Mouse (Mus musculus): ENCODE results near the gene Pla2g2f. TPM values are rescaled to one million over a fixed set of nuclear protein-coding genes. Genes with fewer than 3 reads are reported as not detected.

Gene Pla2g2f
- polyA plus RNA-seq, 1 experiment from 2014 or later = not detected

DNA sequence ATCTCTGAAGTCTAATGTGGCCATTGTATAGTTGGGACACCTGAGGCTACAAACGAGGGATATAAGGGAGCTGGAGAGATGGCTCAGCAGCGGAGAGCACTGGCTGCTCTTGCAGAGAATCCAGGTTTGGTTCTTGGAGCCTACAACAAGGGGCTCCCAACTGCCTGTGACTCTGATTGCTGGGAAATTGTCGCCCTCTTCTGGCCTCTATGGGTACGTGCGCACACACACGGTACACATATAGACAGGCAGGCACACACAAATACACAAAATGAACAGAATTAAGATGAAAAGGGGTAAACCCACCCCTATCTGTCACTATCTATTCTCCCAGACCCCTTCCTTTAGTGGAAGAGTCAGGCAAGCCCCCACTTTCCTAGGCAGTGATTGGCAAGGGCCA is 4.8 kb downstream of the Pla2g2f start:
- WGBS = 93% methylated on average over 6 of the region's 6 CpGs
- no peaks in the 10 kb centered on the region for H3K36me3 ChIP-seq (ENCODE audit: control insufficient read depth, insufficient read depth, low read length)

DNA sequence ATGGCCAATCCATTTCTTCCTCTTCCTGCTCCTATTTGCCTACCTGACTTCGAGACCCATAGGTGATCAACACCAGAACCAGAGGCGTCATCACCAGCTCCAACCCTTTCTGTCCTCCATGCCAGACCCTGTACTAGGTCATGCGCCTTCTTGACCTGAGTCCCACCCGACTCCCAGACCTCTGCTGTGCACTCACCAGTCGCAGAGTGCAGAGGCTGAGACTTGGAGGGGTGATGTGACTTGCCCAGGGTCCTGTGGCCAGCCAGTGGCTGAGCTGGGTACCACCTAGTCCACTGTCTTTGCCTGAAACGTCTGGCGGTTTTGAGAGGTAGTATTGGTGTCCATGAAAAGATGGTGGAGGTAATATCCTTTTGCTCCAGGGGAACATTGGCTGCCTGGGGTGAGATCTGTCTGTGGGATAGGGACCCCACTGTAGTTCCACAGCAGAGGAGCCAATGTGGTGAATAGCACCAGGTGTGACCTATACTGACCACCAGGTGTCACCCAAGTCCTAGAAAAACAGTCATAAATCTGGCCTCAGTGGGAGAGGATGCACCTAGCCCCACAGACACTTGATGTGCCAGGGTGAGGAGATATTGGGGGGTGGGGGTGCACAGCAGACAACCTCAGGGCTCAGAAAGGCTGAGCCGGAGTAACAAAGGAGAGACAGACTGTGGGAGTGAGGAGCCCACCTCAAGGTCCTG is 8.9 kb downstream of the Pla2g2f start:
- 55% methylated on average over 8 of the region's 8 CpGs for WGBS
- no peaks in the 10 kb centered on the region for H3K27me3 ChIP-seq (ENCODE audit: control insufficient read depth, insufficient read depth, low read depth, low read length)
- no peak overlapping the region for H3K27ac ChIP-seq (ENCODE audit: low read length)
- H3K4me3 ChIP-seq (ENCODE audit: low read depth, low read length) = no peak overlapping the region
- no peak overlapping the region for H3K4me2 ChIP-seq (ENCODE audit: low read length)
- H3K9me3 ChIP-seq (replicated peaks; ENCODE audit: control insufficient read depth, low read length, poor library complexity, severe bottlenecking) = no peaks in the 10 kb centered on the region
- 0 out of 2 replicates have a peak, but pooled peaks cover 7% of the 10 kb centered on the region for H3K4me1 ChIP-seq (ENCODE audit: control insufficient read depth, insufficient read depth, low read length)
- no peaks in the 10 kb centered on the region for H3K36me3 ChIP-seq (ENCODE audit: control insufficient read depth, insufficient read depth, low read length)
- peak; percentile 57 for ATAC-seq
- H3K9ac ChIP-seq (ENCODE audit: low read depth, low read length) = no peak overlapping the region

More for the DNA sequence above, 4.8 kb downstream of the Pla2g2f start:
- no peak overlapping the region for H3K9ac ChIP-seq (ENCODE audit: low read depth, low read length)
- H3K27me3 ChIP-seq (ENCODE audit: control insufficient read depth, insufficient read depth, low read depth, low read length) = no peaks in the 10 kb centered on the region
- ATAC-seq = no peak
- H3K9me3 ChIP-seq (replicated peaks; ENCODE audit: control insufficient read depth, low read length, poor library complexity, severe bottlenecking) = no peaks in the 10 kb centered on the region
- H3K4me1 ChIP-seq (ENCODE audit: control insufficient read depth, insufficient read depth, low read length) = peaks cover 11% of the 10 kb centered on the region
- H3K27ac ChIP-seq (ENCODE audit: low read length) = no peak overlapping the region
- H3K4me2 ChIP-seq (ENCODE audit: low read length) = no peak overlapping the region
- H3K4me3 ChIP-seq (ENCODE audit: low read depth, low read length) = no peak overlapping the region

DNA sequence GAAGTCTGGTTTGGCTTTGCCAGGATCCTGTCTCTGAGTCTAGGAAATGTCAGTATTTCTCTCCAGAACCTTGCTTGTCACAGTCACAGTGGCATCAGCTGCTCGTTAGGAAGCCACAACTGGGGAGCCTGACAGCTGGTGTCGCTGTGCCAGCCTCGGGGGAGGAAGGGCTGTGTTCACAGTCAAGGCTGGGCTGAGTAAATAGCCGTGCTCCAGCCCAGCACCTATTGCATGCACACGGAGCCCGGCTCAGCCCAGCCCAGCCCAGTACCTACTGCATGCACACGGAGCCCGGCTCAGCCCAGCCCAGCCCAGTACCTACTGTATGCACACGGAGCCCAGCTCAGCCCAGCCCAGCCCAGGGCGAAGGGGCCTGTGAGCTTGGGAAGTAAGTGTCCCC is 9.6 kb downstream of the Pla2g2f start:
- WGBS = 55% methylated on average over 10 of the region's 10 CpGs

DNA sequence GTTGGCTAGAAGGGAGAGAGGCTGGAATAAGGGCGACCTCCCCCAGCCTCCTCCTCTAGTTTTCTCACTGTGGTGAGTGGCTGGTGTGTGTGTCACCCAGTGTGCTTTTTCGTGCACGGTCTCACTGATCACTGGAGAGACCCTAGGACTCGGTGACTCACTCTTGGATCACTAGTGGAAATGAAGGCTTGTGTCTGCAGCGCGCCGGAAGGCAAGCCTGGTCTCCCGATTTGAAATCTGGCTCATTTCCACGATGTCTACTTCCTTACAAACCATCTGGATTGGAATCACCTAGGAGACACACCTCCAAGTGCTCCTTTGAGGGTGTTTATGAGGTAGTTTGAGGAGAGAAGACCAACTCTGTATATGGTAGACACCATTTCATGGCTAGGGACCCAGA is 10.6 kb downstream of the Pla2g2f start:
- 91% methylated on average over 9 of the region's 9 CpGs for WGBS
- Histone ChIP-seq H3K36me3 (ENCODE audit: control insufficient read depth, insufficient read depth, low read length) (no peaks in the 10 kb centered on the region), H3K4me2 (ENCODE audit: low read length) (no peak overlapping the region), H3K9ac (ENCODE audit: low read depth, low read length) (no peak overlapping the region), H3K27ac (ENCODE audit: low read length) (no peak overlapping the region), H3K9me3 (replicated peaks; ENCODE audit: control insufficient read depth, low read length, poor library complexity, severe bottlenecking) (no peaks in the 10 kb centered on the region), H3K4me1 (ENCODE audit: control insufficient read depth, insufficient read depth, low read length) (0 out of 2 replicates have a peak, but pooled peaks cover 7% of the 10 kb centered on the region), H3K4me3 (ENCODE audit: low read depth, low read length) (no peak overlapping the region), H3K27me3 (ENCODE audit: control insufficient read depth, insufficient read depth, low read depth, low read length) (no peaks in the 10 kb centered on the region)
- ATAC-seq = no peak

More for the DNA sequence above, 9.6 kb downstream of the Pla2g2f start:
- Histone ChIP-seq H3K9me3 (replicated peaks; ENCODE audit: control insufficient read depth, low read length, poor library complexity, severe bottlenecking) (no peaks in the 10 kb centered on the region), H3K27ac (ENCODE audit: low read length) (0 out of 2 replicates have a peak overlapping the region, but pooled peaks have one; percentile 17), H3K4me3 (ENCODE audit: low read depth, low read length) (no peak overlapping the region), H3K4me1 (ENCODE audit: control insufficient read depth, insufficient read depth, low read length) (0 out of 2 replicates have a peak, but pooled peaks cover 7% of the 10 kb centered on the region), H3K4me2 (ENCODE audit: low read length) (no peak overlapping the region), H3K9ac (ENCODE audit: low read depth, low read length) (0 out of 2 replicates have a peak overlapping the region, but pooled peaks have one; percentile 25), H3K36me3 (ENCODE audit: control insufficient read depth, insufficient read depth, low read length) (no peaks in the 10 kb centered on the region), H3K27me3 (ENCODE audit: control insufficient read depth, insufficient read depth, low read depth, low read length) (no peaks in the 10 kb centered on the region)
- peak; percentile 63; the same call in 1 of the 2 replicates for ATAC-seq

DNA sequence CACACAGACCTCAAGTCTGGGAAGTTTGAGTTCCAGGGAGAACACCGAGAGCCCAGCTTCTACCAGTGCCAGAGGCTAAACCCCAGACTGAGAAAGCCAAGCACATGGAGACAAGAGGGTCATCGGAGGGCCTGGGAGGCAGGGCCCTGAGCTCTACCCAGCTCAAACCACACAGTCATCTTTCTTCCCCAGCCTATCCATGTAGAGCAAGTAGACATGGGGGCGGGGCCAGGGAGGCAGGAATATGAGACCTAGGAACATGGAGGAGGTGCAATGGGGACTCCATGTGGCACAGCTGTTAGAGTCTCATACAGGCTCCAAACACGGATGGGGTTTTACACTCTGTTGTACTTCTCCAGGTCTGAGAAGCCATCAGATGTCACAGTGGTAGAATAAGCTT is 11.5 kb downstream of the Pla2g2f start:
- WGBS = 60% methylated on average over 4 of the region's 4 CpGs

DNA sequence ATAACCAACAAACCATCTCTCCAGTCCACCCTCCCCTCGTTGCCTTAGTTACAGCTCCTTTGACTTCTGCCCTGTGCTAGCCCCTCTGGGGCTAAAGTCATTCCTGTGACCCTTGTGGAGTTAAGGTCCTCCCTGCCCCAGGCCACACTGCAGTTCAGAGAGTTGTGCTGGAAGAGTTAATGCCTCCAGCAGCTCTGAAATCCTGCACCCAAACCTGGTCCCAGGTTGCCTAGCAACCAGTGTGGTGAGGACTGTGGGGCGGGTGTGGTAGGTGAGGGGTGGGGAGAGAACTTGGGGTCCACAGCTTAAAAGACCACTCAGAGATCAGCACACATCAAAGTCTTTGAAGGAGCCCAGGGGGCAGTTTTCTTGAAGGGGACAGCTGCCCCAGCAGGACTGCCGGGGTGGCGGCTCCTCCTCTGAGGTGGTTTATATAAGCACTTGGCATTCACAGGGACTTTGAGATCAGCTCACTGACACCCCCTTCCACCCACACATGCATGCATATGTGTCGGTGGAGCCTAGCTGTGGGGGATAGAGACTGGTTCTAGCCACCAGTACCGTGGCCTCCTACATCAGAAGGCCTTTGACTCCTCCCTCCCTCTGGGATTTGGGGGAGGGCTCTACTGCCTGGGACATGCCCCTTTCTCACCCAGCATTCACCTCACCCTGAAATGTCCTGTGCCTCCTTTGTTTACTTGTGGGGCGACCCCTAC is 18.1 kb downstream of the Pla2g2f start:
- ATAC-seq = no peak
- Histone ChIP-seq H3K4me1 (ENCODE audit: control insufficient read depth, insufficient read depth, low read length) (peaks cover 9% of the 10 kb centered on the region), H3K27me3 (ENCODE audit: control insufficient read depth, insufficient read depth, low read depth, low read length) (no peaks in the 10 kb centered on the region), H3K9ac (ENCODE audit: low read depth, low read length) (no peak overlapping the region), H3K9me3 (replicated peaks; ENCODE audit: control insufficient read depth, low read length, poor library complexity, severe bottlenecking) (no peaks in the 10 kb centered on the region), H3K36me3 (ENCODE audit: control insufficient read depth, insufficient read depth, low read length) (no peaks in the 10 kb centered on the region), H3K27ac (ENCODE audit: low read length) (no peak overlapping the region), H3K4me3 (ENCODE audit: low read depth, low read length) (no peak overlapping the region), H3K4me2 (ENCODE audit: low read length) (no peak overlapping the region)
- WGBS = 11% methylated on average over 7 of the region's 7 CpGs

More for the DNA sequence above, 11.5 kb downstream of the Pla2g2f start:
- ATAC-seq = no peak
- Histone ChIP-seq H3K4me2 (ENCODE audit: low read length) (no peak overlapping the region), H3K4me1 (ENCODE audit: control insufficient read depth, insufficient read depth, low read length) (0 out of 2 replicates have a peak, but pooled peaks cover 7% of the 10 kb centered on the region), H3K36me3 (ENCODE audit: control insufficient read depth, insufficient read depth, low read length) (no peaks in the 10 kb centered on the region), H3K9me3 (replicated peaks; ENCODE audit: control insufficient read depth, low read length, poor library complexity, severe bottlenecking) (no peaks in the 10 kb centered on the region), H3K9ac (ENCODE audit: low read depth, low read length) (no peak overlapping the region), H3K27ac (ENCODE audit: low read length) (no peak overlapping the region), H3K27me3 (ENCODE audit: control insufficient read depth, insufficient read depth, low read depth, low read length) (no peaks in the 10 kb centered on the region), H3K4me3 (ENCODE audit: low read depth, low read length) (no peak overlapping the region)

DNA sequence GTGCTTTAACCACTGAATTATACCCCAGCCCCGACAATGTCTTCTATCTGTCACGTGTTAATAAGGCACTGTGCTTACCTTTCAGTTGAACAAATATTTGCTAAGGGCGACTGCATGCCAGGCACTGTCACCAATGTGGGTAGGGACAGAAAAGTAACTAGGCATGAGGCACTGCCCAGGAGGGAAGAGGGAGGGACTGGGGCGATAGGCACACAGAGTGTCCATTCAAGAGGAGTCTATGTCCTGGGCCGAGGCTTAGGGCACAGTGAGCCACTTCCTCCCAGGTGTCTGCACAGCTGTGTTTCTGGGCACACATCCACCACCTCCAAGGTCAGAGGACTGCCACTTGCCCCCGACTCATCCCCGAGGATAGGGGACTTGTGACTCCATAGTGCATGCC is 20.4 kb downstream of the Pla2g2f start, which contains the start of gene Ubxn10:
Gene Ubxn10 (minus strand): TSS at position 137 of the 400 bp plus-strand sequence.
- ATAC-seq = no peak
- no peaks in the 10 kb centered on the region for H3K27me3 ChIP-seq (ENCODE audit: control insufficient read depth, insufficient read depth, low read depth, low read length)
- no peak within 1 kb of the TSS; the same call in 1 of the 2 replicates for H3K9ac ChIP-seq (ENCODE audit: low read depth, low read length)
- H3K4me3 ChIP-seq (ENCODE audit: low read depth, low read length) = no peak within 1 kb of the TSS
- peaks cover 9% of the 10 kb centered on the region for H3K4me1 ChIP-seq (ENCODE audit: control insufficient read depth, insufficient read depth, low read length)
- H3K9me3 ChIP-seq (replicated peaks; ENCODE audit: control insufficient read depth, low read length, poor library complexity, severe bottlenecking) = no peaks in the 10 kb centered on the region
- no peak within 1 kb of the TSS for H3K4me2 ChIP-seq (ENCODE audit: low read length)
- H3K36me3 ChIP-seq (ENCODE audit: control insufficient read depth, insufficient read depth, low read length) = no peaks in the 10 kb centered on the region
- no peak within 1 kb of the TSS for H3K27ac ChIP-seq (ENCODE audit: low read length)
- WGBS = 70% methylated on average over 7 of the region's 7 CpGs

DNA sequence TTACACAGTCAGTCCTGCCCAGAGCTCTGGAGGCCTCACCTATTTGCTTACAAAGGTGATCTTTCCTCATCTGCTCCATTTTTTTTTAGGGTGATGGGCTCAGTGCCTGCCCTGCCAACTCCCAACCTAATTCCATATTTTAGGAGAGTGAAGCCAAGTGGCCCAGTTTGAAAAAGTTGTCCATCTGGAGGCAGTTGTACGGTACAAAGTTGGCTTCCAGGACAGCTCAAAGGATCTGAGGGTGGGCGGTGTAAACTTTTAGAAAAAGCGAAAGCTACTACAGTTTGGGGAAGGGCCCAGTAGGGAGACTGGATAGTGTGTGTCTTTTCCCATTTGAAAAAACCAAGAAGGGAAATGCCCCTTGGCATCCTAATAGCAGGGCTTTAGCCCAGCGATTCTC is 22.6 kb downstream of the Pla2g2f start:
- WGBS = 92% methylated on average over 4 of the region's 4 CpGs
- H3K4me3 ChIP-seq (ENCODE audit: low read depth, low read length) = no peak overlapping the region
- H3K27me3 ChIP-seq (ENCODE audit: control insufficient read depth, insufficient read depth, low read depth, low read length) = no peaks in the 10 kb centered on the region
- no peak overlapping the region for H3K27ac ChIP-seq (ENCODE audit: low read length)
- no peak overlapping the region for H3K4me2 ChIP-seq (ENCODE audit: low read length)
- H3K9me3 ChIP-seq (replicated peaks; ENCODE audit: control insufficient read depth, low read length, poor library complexity, severe bottlenecking) = no peaks in the 10 kb centered on the region
- no peak overlapping the region for H3K9ac ChIP-seq (ENCODE audit: low read depth, low read length)
- H3K36me3 ChIP-seq (ENCODE audit: control insufficient read depth, insufficient read depth, low read length) = no peaks in the 10 kb centered on the region
- no peak for ATAC-seq
- peaks cover 9% of the 10 kb centered on the region for H3K4me1 ChIP-seq (ENCODE audit: control insufficient read depth, insufficient read depth, low read length)

DNA sequence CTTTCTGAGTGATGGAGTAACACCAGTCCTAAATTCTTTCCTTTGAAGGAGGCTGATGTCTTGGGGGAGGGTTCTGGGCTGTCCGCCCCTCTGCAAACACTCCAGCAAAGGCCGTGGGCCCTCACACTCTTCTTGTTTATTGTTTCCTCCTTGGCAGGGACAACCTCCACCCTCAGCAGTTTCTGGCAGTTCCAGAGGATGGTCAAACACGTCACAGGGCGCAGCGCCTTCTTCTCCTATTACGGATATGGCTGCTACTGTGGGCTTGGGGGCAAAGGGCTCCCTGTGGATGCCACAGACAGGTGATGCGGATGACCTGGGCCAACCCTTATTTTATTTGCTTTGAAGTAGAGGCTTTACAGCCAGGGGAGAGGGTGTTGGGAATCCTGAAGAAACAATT is 23.3 kb downstream of the Pla2g2f start:
- 86% methylated on average over 7 of the region's 7 CpGs for WGBS
- no peak for ATAC-seq
- H3K36me3 ChIP-seq (ENCODE audit: control insufficient read depth, insufficient read depth, low read length) = no peaks in the 10 kb centered on the region
- peaks cover 6% of the 10 kb centered on the region for H3K4me1 ChIP-seq (ENCODE audit: control insufficient read depth, insufficient read depth, low read length)
- no peak overlapping the region for H3K9ac ChIP-seq (ENCODE audit: low read depth, low read length)
- no peak overlapping the region for H3K27ac ChIP-seq (ENCODE audit: low read length)
- H3K27me3 ChIP-seq (ENCODE audit: control insufficient read depth, insufficient read depth, low read depth, low read length) = no peaks in the 10 kb centered on the region
- no peaks in the 10 kb centered on the region for H3K9me3 ChIP-seq (replicated peaks; ENCODE audit: control insufficient read depth, low read length, poor library complexity, severe bottlenecking)
- no peak overlapping the region for H3K4me2 ChIP-seq (ENCODE audit: low read length)
- no peak overlapping the region for H3K4me3 ChIP-seq (ENCODE audit: low read depth, low read length)

All from midbrain, embryonic 16.5 days (tissue).